Mouse (Mus musculus) C2C12 (cell line): ENCODE results near the gene Pdxk.

ENCODE experiments used
- CEBPB ChIP-seq: IDR thresholded peaks from one replicate; pipeline ENCODE4 v1.6.1; 2011; ENCODE audit warnings: low read depth, mild to moderate bottlenecking, control low read depth, moderate library complexity
- CTCF ChIP-seq: IDR thresholded peaks from one replicate; pipeline ENCODE4 v1.5.1; 2011; ENCODE audit not compliant: control insufficient read depth, insufficient read depth, insufficient read length
- MAX ChIP-seq: IDR thresholded peaks from one replicate; pipeline ENCODE4 v1.6.1; 2011; ENCODE audit warnings: mild to moderate bottlenecking, control low read depth

DNA sequence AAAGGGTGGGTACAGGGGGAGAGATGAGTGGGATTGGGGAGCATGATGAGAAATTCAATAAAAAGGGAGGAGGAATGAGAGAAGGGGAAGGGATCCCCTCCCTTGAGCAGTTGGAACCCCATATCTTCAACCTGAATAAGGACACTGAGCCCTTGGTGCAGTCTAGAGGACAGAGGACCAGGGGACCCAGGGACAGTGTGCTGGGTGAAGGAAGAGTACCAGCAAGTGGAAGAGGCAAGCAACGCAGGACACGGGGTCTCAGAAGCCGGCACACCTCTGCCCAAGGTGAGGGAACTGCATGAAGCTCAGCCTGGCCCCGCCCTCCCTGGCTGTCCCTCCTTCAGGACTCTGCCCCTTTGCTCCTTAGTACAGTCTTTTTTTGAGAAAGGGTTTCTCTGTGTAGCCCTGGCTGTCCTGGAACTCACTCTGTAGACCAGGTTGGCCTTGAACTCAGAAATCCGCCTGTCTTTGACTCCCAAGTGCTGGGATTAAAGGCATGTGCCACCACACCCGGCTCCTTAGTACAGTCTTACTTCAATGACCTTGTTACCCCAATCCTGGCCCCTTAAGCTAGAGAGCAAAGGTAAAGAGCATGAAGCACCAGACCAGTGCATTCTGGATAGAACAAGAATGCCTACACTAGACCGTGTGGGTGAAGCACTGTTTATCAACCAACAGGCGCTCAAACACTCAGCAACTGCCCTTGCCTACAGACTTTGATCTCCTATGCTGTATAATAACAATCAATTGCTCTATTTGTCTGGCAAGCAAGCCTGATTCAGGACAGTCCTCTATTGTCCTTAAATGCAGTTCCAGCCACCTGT lies 1.6 kb downstream of the Pdxk start:
- no peak for TF ChIP-seq CTCF
- TF ChIP-seq MAX, result no peak
- TF ChIP-seq CEBPB, result no peak
